Mouse (Mus musculus): ENCODE data around the gene Dcun1d3. TPM values are rescaled to one million over a fixed set of nuclear protein-coding genes. Genes with fewer than 3 reads are reported as not detected.

Gene Dcun1d3
- polyA plus RNA-seq, 1 experiment from 2014 or later: 6.5 TPM

GRCm38 (mm10) chr7:119850737-119851136, 45.4 kb downstream of the Dcun1d3 start:
- Histone ChIP-seq H3K9ac (ENCODE audit: low read length) (no peak overlapping the region), H3K27ac (ENCODE audit: low read length) (no peak overlapping the region), H3K4me2 (ENCODE audit: low read depth, low read length) (no peak overlapping the region), H3K27me3 (ENCODE audit: control insufficient read depth, insufficient read depth, low read length) (no peaks in the 10 kb centered on the region), H3K9me3 (replicated peaks; ENCODE audit: control insufficient read depth, low read length) (no peaks in the 10 kb centered on the region), H3K36me3 (ENCODE audit: control insufficient read depth, insufficient read depth) (0 out of 2 replicates have a peak, but pooled peaks cover 2% of the 10 kb centered on the region), H3K4me1 (ENCODE audit: control insufficient read depth, insufficient read depth, low read length) (no peaks in the 10 kb centered on the region; the same call in 1 of the 2 replicates), H3K4me3 (ENCODE audit: low read length) (no peak overlapping the region)
- ATAC-seq (replicated peaks; ENCODE audit: extremely low read depth, insufficient read depth, low FRiP score): no peak
- 54% methylated on average over 5 of the region's 5 CpGs for WGBS

DNA sequence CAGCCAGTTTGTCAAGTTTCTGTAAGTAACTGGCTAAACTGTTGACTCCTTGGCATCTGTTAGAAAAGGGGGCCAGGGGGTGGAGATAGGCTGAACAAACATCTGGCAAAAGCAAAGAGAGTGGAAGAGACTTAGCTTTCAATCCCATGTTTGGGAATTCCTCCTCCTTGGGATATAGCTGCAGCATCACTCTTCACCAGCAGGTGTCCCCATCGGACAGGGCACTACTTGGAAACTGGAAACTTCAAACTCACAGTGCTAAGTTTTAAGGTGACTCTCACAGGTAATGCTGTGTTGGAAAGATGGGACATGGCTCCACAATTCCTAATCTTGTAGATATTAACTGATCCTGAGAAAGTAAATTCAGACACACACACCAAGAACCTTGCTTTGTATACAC, 47.0 kb downstream of the Dcun1d3 start:
- no peaks in the 10 kb centered on the region for H3K27me3 ChIP-seq (ENCODE audit: control insufficient read depth, insufficient read depth, low read length)
- H3K9me3 ChIP-seq (replicated peaks; ENCODE audit: control insufficient read depth, low read length): no peaks in the 10 kb centered on the region
- H3K4me3 ChIP-seq (ENCODE audit: low read length): no peak overlapping the region
- ATAC-seq (replicated peaks; ENCODE audit: extremely low read depth, insufficient read depth, low FRiP score): no peak
- no peaks in the 10 kb centered on the region; the same call in 1 of the 2 replicates for H3K4me1 ChIP-seq (ENCODE audit: control insufficient read depth, insufficient read depth, low read length)
- no peak overlapping the region for H3K4me2 ChIP-seq (ENCODE audit: low read depth, low read length)
- no peak overlapping the region for H3K27ac ChIP-seq (ENCODE audit: low read length)
- peaks cover 7% of the 10 kb centered on the region; the same call in 1 of the 2 replicates for H3K36me3 ChIP-seq (ENCODE audit: control insufficient read depth, insufficient read depth)
- WGBS: 10% methylated on average over 1 of the region's 1 CpGs
- no peak overlapping the region for H3K9ac ChIP-seq (ENCODE audit: low read length)

DNA sequence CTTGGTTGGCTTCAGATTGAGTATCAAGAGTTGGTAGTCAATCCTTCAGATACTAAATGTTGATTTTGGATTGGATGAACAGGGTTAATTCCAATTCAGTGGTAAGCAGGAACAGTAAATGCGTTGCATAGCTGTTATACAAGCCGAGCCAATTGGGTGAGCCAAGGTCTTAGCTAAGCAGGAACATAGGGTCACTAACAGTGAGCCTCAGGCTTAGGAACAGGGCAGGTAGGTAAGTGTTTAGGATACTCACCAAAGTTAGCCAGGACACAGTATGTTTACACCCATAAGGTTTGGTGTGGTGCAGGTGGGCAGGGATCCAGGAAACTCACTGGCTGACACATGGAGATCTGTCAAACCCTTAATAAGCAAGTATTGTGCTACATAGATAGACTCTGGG, 48.7 kb downstream of the Dcun1d3 start:
- H3K9ac ChIP-seq (ENCODE audit: low read length): no peak overlapping the region
- ATAC-seq (replicated peaks; ENCODE audit: extremely low read depth, insufficient read depth, low FRiP score): no peak
- no peaks in the 10 kb centered on the region for H3K27me3 ChIP-seq (ENCODE audit: control insufficient read depth, insufficient read depth, low read length)
- H3K36me3 ChIP-seq (ENCODE audit: control insufficient read depth, insufficient read depth): peaks cover 11% of the 10 kb centered on the region; the same call in 1 of the 2 replicates
- H3K4me1 ChIP-seq (ENCODE audit: control insufficient read depth, insufficient read depth, low read length): no peaks in the 10 kb centered on the region; the same call in 1 of the 2 replicates
- H3K9me3 ChIP-seq (replicated peaks; ENCODE audit: control insufficient read depth, low read length): no peaks in the 10 kb centered on the region
- no peak overlapping the region for H3K4me2 ChIP-seq (ENCODE audit: low read depth, low read length)
- H3K4me3 ChIP-seq (ENCODE audit: low read length): no peak overlapping the region
- no peak overlapping the region for H3K27ac ChIP-seq (ENCODE audit: low read length)
- WGBS: 78% methylated on average over 2 of the region's 2 CpGs

- H3K9me3 ChIP-seq (replicated peaks; ENCODE audit: control insufficient read depth, low read length): no peaks in the 10 kb centered on the region
- ATAC-seq (replicated peaks; ENCODE audit: extremely low read depth, insufficient read depth, low FRiP score): no peak
- 70% methylated on average over 2 of the region's 2 CpGs for WGBS
- H3K4me1 ChIP-seq (ENCODE audit: control insufficient read depth, insufficient read depth, low read length): no peaks in the 10 kb centered on the region; the same call in 1 of the 2 replicates
- H3K36me3 ChIP-seq (ENCODE audit: control insufficient read depth, insufficient read depth): peaks cover 11% of the 10 kb centered on the region; the same call in 1 of the 2 replicates
- no peak overlapping the region for H3K9ac ChIP-seq (ENCODE audit: low read length)
- no peak overlapping the region for H3K4me2 ChIP-seq (ENCODE audit: low read depth, low read length)
- no peaks in the 10 kb centered on the region for H3K27me3 ChIP-seq (ENCODE audit: control insufficient read depth, insufficient read depth, low read length)
- no peak overlapping the region for H3K4me3 ChIP-seq (ENCODE audit: low read length)
- no peak overlapping the region for H3K27ac ChIP-seq (ENCODE audit: low read length)
Measured at GRCm38 (mm10) chr7:119845541-119845940, 50.6 kb downstream of the Dcun1d3 start.

- H3K27ac ChIP-seq (ENCODE audit: low read length): no peak overlapping the region
- no peaks in the 10 kb centered on the region for H3K9me3 ChIP-seq (replicated peaks; ENCODE audit: control insufficient read depth, low read length)
- H3K4me1 ChIP-seq (ENCODE audit: control insufficient read depth, insufficient read depth, low read length): no peaks in the 10 kb centered on the region
- no peak overlapping the region for H3K4me2 ChIP-seq (ENCODE audit: low read depth, low read length)
- no peak overlapping the region for H3K9ac ChIP-seq (ENCODE audit: low read length)
- ATAC-seq (replicated peaks; ENCODE audit: extremely low read depth, insufficient read depth, low FRiP score): no peak
- no peak overlapping the region for H3K4me3 ChIP-seq (ENCODE audit: low read length)
- no peaks in the 10 kb centered on the region for H3K27me3 ChIP-seq (ENCODE audit: control insufficient read depth, insufficient read depth, low read length)
- 91% methylated on average over 4 of the region's 4 CpGs for WGBS
- H3K36me3 ChIP-seq (ENCODE audit: control insufficient read depth, insufficient read depth): peaks cover 11% of the 10 kb centered on the region; the same call in 1 of the 2 replicates
Measured at GRCm38 (mm10) chr7:119841820-119842449, 54.2 kb downstream of the Dcun1d3 start.

DNA sequence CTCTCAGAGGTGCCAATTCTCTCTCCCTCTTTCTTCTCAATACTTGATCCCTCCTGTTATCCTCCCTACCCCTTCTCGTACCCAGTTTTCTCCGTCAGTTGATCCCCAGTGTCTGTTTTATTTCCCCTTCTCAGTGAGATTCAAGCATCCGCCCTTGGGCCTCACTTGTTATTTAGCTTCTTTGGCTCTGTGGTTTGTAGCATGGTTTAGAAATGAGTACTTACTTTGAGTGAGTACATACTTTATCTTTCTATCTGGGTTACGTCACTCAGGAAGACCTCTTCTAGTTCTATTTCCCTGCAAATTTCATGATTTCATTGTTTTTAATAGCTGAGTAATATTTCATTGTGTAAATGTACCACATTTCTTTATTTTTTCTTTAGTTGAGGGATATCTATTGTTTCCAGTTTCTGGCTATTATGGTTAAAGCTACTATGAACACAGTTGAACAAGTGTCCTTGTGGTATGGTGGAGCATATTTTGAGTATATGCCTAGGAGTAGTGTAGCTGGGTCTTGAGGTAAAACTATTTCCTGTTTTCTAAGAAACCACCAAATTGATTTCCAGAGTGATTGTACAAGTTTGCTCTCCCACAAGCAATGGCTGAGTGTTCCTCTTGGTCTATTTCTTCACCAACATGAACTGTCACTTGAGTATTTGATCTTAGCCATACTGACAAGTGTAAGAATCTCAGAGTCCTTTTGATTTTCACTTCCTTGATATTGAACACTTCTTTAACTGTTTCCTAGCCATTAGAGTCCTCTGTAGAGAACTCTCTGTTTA, 59.9 kb downstream of the Dcun1d3 start:
- H3K27ac ChIP-seq (ENCODE audit: low read length): no peak overlapping the region; the same call in 1 of the 2 replicates
- 79% methylated on average over 4 of the region's 4 CpGs for WGBS

GRCm38 (mm10) chr7:119835371-119835770, 60.7 kb downstream of the Dcun1d3 start:
- 87% methylated on average over 1 of the region's 1 CpGs for WGBS
- H3K9me3 ChIP-seq (replicated peaks; ENCODE audit: control insufficient read depth, low read length): no peaks in the 10 kb centered on the region

More for the DNA sequence above, 59.9 kb downstream of the Dcun1d3 start:
- no peak overlapping the region for H3K9ac ChIP-seq (ENCODE audit: low read length)
- no peaks in the 10 kb centered on the region for H3K9me3 ChIP-seq (replicated peaks; ENCODE audit: control insufficient read depth, low read length)
- no peak overlapping the region for H3K4me3 ChIP-seq (ENCODE audit: low read length)
- no peaks in the 10 kb centered on the region for H3K36me3 ChIP-seq (ENCODE audit: control insufficient read depth, insufficient read depth)
- H3K27me3 ChIP-seq (ENCODE audit: control insufficient read depth, insufficient read depth, low read length): no peaks in the 10 kb centered on the region
- no peaks in the 10 kb centered on the region for H3K4me1 ChIP-seq (ENCODE audit: control insufficient read depth, insufficient read depth, low read length)
- ATAC-seq (replicated peaks; ENCODE audit: extremely low read depth, insufficient read depth, low FRiP score): 0 out of 2 replicates have a peak, but pooled peaks have one; percentile 32
- H3K4me2 ChIP-seq (ENCODE audit: low read depth, low read length): no peak overlapping the region

GRCm38 (mm10) chr7:119808723-119809122, 87.4 kb downstream of the Dcun1d3 start:
- H3K27me3 ChIP-seq (ENCODE audit: control insufficient read depth, insufficient read depth, low read length): no peaks in the 10 kb centered on the region
- no peaks in the 10 kb centered on the region for H3K4me1 ChIP-seq (ENCODE audit: control insufficient read depth, insufficient read depth, low read length)
- no peak overlapping the region for H3K4me2 ChIP-seq (ENCODE audit: low read depth, low read length)
- 93% methylated on average over 3 of the region's 3 CpGs for WGBS
- no peak overlapping the region for H3K9ac ChIP-seq (ENCODE audit: low read length)
- no peak for ATAC-seq (replicated peaks; ENCODE audit: extremely low read depth, insufficient read depth, low FRiP score)
- H3K27ac ChIP-seq (ENCODE audit: low read length): no peak overlapping the region
- peaks cover 2% of the 10 kb centered on the region; the same call in 1 of the 2 replicates for H3K36me3 ChIP-seq (ENCODE audit: control insufficient read depth, insufficient read depth)
- no peak overlapping the region for H3K4me3 ChIP-seq (ENCODE audit: low read length)
- H3K9me3 ChIP-seq (replicated peaks; ENCODE audit: control insufficient read depth, low read length): no peaks in the 10 kb centered on the region

More at GRCm38 (mm10) chr7:119835371-119835770, 60.7 kb downstream of the Dcun1d3 start:
- no peaks in the 10 kb centered on the region for H3K27me3 ChIP-seq (ENCODE audit: control insufficient read depth, insufficient read depth, low read length)
- no peaks in the 10 kb centered on the region for H3K36me3 ChIP-seq (ENCODE audit: control insufficient read depth, insufficient read depth)
- H3K4me2 ChIP-seq (ENCODE audit: low read depth, low read length): no peak overlapping the region
- H3K9ac ChIP-seq (ENCODE audit: low read length): no peak overlapping the region
- no peak overlapping the region for H3K27ac ChIP-seq (ENCODE audit: low read length)
- H3K4me3 ChIP-seq (ENCODE audit: low read length): no peak overlapping the region
- no peaks in the 10 kb centered on the region for H3K4me1 ChIP-seq (ENCODE audit: control insufficient read depth, insufficient read depth, low read length)
- no peak for ATAC-seq (replicated peaks; ENCODE audit: extremely low read depth, insufficient read depth, low FRiP score)

GRCm38 (mm10) chr7:119807396-119807795, 88.7 kb downstream of the Dcun1d3 start:
- Histone ChIP-seq H3K27me3 (ENCODE audit: control insufficient read depth, insufficient read depth, low read length) (no peaks in the 10 kb centered on the region), H3K9ac (ENCODE audit: low read length) (no peak overlapping the region), H3K4me3 (ENCODE audit: low read length) (no peak overlapping the region), H3K4me2 (ENCODE audit: low read depth, low read length) (no peak overlapping the region), H3K4me1 (ENCODE audit: control insufficient read depth, insufficient read depth, low read length) (no peaks in the 10 kb centered on the region), H3K27ac (ENCODE audit: low read length) (no peak overlapping the region), H3K9me3 (replicated peaks; ENCODE audit: control insufficient read depth, low read length) (no peaks in the 10 kb centered on the region), H3K36me3 (ENCODE audit: control insufficient read depth, insufficient read depth) (peaks cover 2% of the 10 kb centered on the region; the same call in 1 of the 2 replicates)
- ATAC-seq (replicated peaks; ENCODE audit: extremely low read depth, insufficient read depth, low FRiP score): no peak
- WGBS: 93% methylated on average over 5 of the region's 5 CpGs
